9 mouse cellular contexts compared by ENCODE assay signal in the genomic region with DNA sequence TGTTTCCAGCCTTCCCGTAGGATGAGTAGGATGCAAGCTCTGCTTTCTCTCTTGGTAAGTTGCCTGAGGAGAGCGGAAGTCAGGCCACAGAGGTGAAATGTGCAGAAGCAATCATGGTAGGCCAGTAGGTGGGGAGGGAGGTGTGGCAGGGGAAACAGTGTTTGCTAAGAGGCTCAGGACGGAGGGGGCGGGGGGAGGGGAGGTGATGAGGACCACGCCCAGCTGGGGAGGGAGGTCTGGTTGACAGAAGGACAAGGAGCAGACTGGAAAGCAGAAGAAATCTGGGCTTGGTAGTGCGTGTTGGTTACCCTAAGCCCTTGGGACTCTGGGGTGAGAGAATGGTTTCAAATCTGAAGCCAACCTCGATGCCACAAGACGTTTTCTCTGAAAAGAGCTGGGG. TPM values are rescaled to one million over a fixed set of nuclear protein-coding genes. Genes with fewer than 3 reads are reported as not detected.
DNase-seq lines count a peak whose midpoint lies in the region; ATAC-seq and TF ChIP-seq lines count a peak whose summit lies in the region.
"Had no signal": no experiment of that assay in that cellular context is flagged by ENCODE, and none has a peak within 500 bp of the region (broad histone marks: within the 10 kb centered on the region; RNA-seq: fewer than 3 reads in every experiment).

No protein-coding gene starts in this region.

- in situ Hi-C loops in CH12.LX (cut with MboI; ENCODE audit: low pct_ligation_motif_present, low pct_unique_long_range_greater_than_20kb, low sequenced_read_pairs) = no loop called here

- no peak overlapping the region for H3K27ac ChIP-seq in CH12.LX (ENCODE audit: insufficient read depth, low read depth)
- H3K27ac ChIP-seq in liver, postnatal 0 days (ENCODE audit: low read depth) = no peak overlapping the region; the same call in 1 of the 2 replicates
- H3K27ac ChIP-seq: embryonic facial prominence, embryonic 13.5 days; neural tube, embryonic 13.5 days had no signal

- H3K27me3 ChIP-seq in CH12.LX (replicated peaks) = no peaks in the 10 kb centered on the region
- H3K27me3 ChIP-seq in liver, postnatal 0 days (ENCODE audit: insufficient read depth, low read length) = no peaks in the 10 kb centered on the region
- H3K27me3 ChIP-seq: embryonic facial prominence, embryonic 13.5 days; neural tube, embryonic 13.5 days had no signal

- WGBS in liver, postnatal 0 days (ENCODE audit: insufficient replicate concordance) = 25% methylated on average over 8 of the region's 8 CpGs

- peaks cover 2 to 12% of the 10 kb centered on the region in 2 experiments; a peak in 2 of 4 replicates for H3K4me1 ChIP-seq in CH12.LX (ENCODE audit: control insufficient read depth in 1 of 2, insufficient read depth in 2 of 2)
- H3K4me1 ChIP-seq in liver, postnatal 0 days (ENCODE audit: insufficient read depth) = 0 out of 2 replicates have a peak, but pooled peaks cover 6% of the 10 kb centered on the region

- no peak overlapping the region for H3K9ac ChIP-seq in CH12.LX (ENCODE audit: insufficient read depth, low read depth)
- no peak overlapping the region; the same call in 1 of the 2 replicates for H3K9ac ChIP-seq in liver, postnatal 0 days (replicated peaks)
- H3K9ac ChIP-seq: embryonic facial prominence, embryonic 13.5 days; neural tube, embryonic 13.5 days had no signal

- H3K4me2 ChIP-seq in CH12.LX (ENCODE audit: insufficient read depth, low read depth, poor library complexity, severe bottlenecking) = peak overlapping the region; percentile 48
- H3K4me2 ChIP-seq in liver, postnatal 0 days (ENCODE audit: low read depth, low read length) = no peak overlapping the region
- H3K4me2 ChIP-seq: embryonic facial prominence, embryonic 13.5 days; neural tube, embryonic 13.5 days had no signal

- peaks cover 3% of the 10 kb centered on the region for H3K9me3 ChIP-seq in CH12.LX (replicated peaks; ENCODE audit: low read length)
- no peaks in the 10 kb centered on the region for H3K9me3 ChIP-seq in liver, postnatal 0 days (ENCODE audit: low read length)
- H3K9me3 ChIP-seq: embryonic facial prominence, embryonic 13.5 days; neural tube, embryonic 13.5 days had no signal

- peak; percentile 89 for DNase-seq in CH12.LX (ENCODE audit: extremely low read depth)
- peak; percentile 27 to 65 for DNase-seq in adrenal gland, postnatal 36 days
- peak; percentile 66 to 78 for DNase-seq in heart, postnatal 10 days
- DNase-seq in liver, postnatal 0 days = peak; percentile 58
- DNase-seq in yolk sac, embryonic 10.5 days (ENCODE audit: low spot score) = peak; percentile 59
- DNase-seq in spleen, postnatal 4 days (ENCODE audit: low spot score in 2 of 2) = no peak
- no peak for DNase-seq in urinary bladder, postnatal 4 days (ENCODE audit: low spot score in 2 of 2)

- no peak overlapping the region for H3K4me3 ChIP-seq in CH12.LX (replicated peaks in 1 of 3; ENCODE audit: low read depth in 2 of 3, low read length in 2 of 3, poor library complexity in 1 of 3)
- no peak overlapping the region for H3K4me3 ChIP-seq in liver, postnatal 0 days (ENCODE audit: low read depth, low read length)
- H3K4me3 ChIP-seq: embryonic facial prominence, embryonic 13.5 days; neural tube, embryonic 13.5 days had no signal

- TF ChIP-seq POLR2A in CH12.LX (IDR thresholded peaks at IDR 0.05; ENCODE audit: low read depth, low read length) = peak; percentile 34; the same call in 1 of the 2 replicates

- intact Hi-C loops in heart, postnatal 10 days (cut with DNase I) = loop anchor here (2.0 kb wide), 1 partner anchor 21 kb away; a partner anchor contains a TSS

- H3K36me3 ChIP-seq in CH12.LX (replicated peaks in 1 of 2; ENCODE audit: control insufficient read depth in 1 of 2, insufficient read depth in 1 of 2, low read length in 1 of 2) = no peaks in the 10 kb centered on the region
- H3K36me3 ChIP-seq in liver, postnatal 0 days (replicated peaks; ENCODE audit: insufficient read depth, low read length) = no peaks in the 10 kb centered on the region
- H3K36me3 ChIP-seq: embryonic facial prominence, embryonic 13.5 days; neural tube, embryonic 13.5 days had no signal

- dilution Hi-C loops in CH12.LX (cut with MboI; ENCODE audit: extremely low pct_ligation_motif_present, extremely low pct_unique_long_range_greater_than_20kb, low sequenced_read_pairs) = no loop called here

- ATAC-seq in liver, postnatal 0 days = no peak

- no peak for TF ChIP-seq CTCF in CH12.LX (conservative IDR thresholded peaks at IDR 0.05 in 1 of 2, IDR thresholded peaks at IDR 0.05 in 1 of 2; ENCODE audit: low read depth in 2 of 2, low read length in 2 of 2)
- TF ChIP-seq CTCF in liver, postnatal 0 days (IDR thresholded peaks at IDR 0.05; ENCODE audit: low read depth) = no peak

- TF ChIP-seq RAD21 in CH12.LX (IDR thresholded peaks at IDR 0.05; ENCODE audit: low read depth, low read length) = no peak

- no peaks in the 10 kb centered on the region for H3K79me2 ChIP-seq in CH12.LX (replicated peaks; ENCODE audit: control insufficient read depth, extremely low read depth, insufficient read depth, poor library complexity, severe bottlenecking)

- TF ChIP-seq EP300 in CH12.LX (IDR thresholded peaks at IDR 0.05; ENCODE audit: low read length) = no peak
- TF ChIP-seq EP300 in liver, postnatal 0 days (IDR thresholded peaks at IDR 0.05; ENCODE audit: low read depth) = no peak

TF ChIP-seq in CH12.LX, 34 proteins besides CTCF, POLR2A, EP300 and RAD21:
- TF ChIP-seq ELF1 (IDR thresholded peaks at IDR 0.05; ENCODE audit: low read depth, low read length) (peak; percentile 47; the same call in 1 of the 2 replicates), UBTF (IDR thresholded peaks at IDR 0.05; ENCODE audit: low read depth, low read length) (no peak), MAZ (IDR thresholded peaks at IDR 0.05; ENCODE audit: low read depth, low read length) (0 out of 2 replicates have a peak, but pooled peaks have one; percentile 37)
TF ChIP-seq in CH12.LX: peak in this region for 2.

RNA-seq across cellular contexts. Expression of a gene that starts 20.8 kb away (rescaled TPM):
- 147 and 174 TPM in 2 replicates for total RNA-seq in CH12.LX (2012; rRNA removed)
- 115 TPM in 2 replicates for total RNA-seq in CH12.LX (2014; rRNA removed)
- 191 and 245 TPM in 2 replicates for polyA plus RNA-seq in CH12.LX (2012; ENCODE audit: insufficient read length, low read depth)
- 100 to 1,000 TPM; 118 to 152 TPM for total RNA-seq in adrenal gland, postnatal 36 days (2021)
- 10 to 100 TPM; 22.6 to 28.7 TPM for total RNA-seq in heart, postnatal 10 days (2021)
- 43.9 and 44.8 TPM in 2 replicates for polyA plus RNA-seq in liver, postnatal 0 days (2015; fragmentation: Nextera tagmentation; extraction: Ambion mirVana)

RNA-seq across cellular contexts. Expression of a gene that starts 22.1 kb away (rescaled TPM):
- 232 and 234 TPM in 2 replicates for total RNA-seq in CH12.LX (2012; rRNA removed)
- 202 and 213 TPM in 2 replicates for total RNA-seq in CH12.LX (2014; rRNA removed)
- 167 and 180 TPM in 2 replicates for polyA plus RNA-seq in CH12.LX (2012; ENCODE audit: insufficient read length, low read depth)
- 100 to 1,000 TPM; 133 to 149 TPM for total RNA-seq in adrenal gland, postnatal 36 days (2021)
- total RNA-seq in heart, postnatal 10 days (2021) = 100 to 1,000 TPM; 118 TPM
- polyA plus RNA-seq in liver, postnatal 0 days (2015; fragmentation: Nextera tagmentation; extraction: Ambion mirVana) = 151 and 153 TPM in 2 replicates

RNA-seq across cellular contexts. Expression of a gene that starts 38.6 kb away (rescaled TPM):
- total RNA-seq in CH12.LX (2012; rRNA removed) = not detected in 2 replicates
- total RNA-seq in CH12.LX (2014; rRNA removed) = not detected in 2 replicates
- 0.21 TPM in 1 of 2 replicates, not detected in the other for polyA plus RNA-seq in CH12.LX (2012; ENCODE audit: insufficient read length, low read depth)
- not detected for total RNA-seq in adrenal gland, postnatal 36 days (2021)
- not detected for total RNA-seq in heart, postnatal 10 days (2021)
- not detected in 2 replicates for polyA plus RNA-seq in liver, postnatal 0 days (2015; fragmentation: Nextera tagmentation; extraction: Ambion mirVana)
- polyA plus RNA-seq: embryonic facial prominence, embryonic 13.5 days; neural tube, embryonic 13.5 days had no signal

RNA-seq across cellular contexts. Expression of a gene that starts 55.4 kb away (rescaled TPM):
- 57.4 and 63.5 TPM in 2 replicates for total RNA-seq in CH12.LX (2012; rRNA removed)
- total RNA-seq in CH12.LX (2014; rRNA removed) = 41.7 and 46.0 TPM in 2 replicates
- polyA plus RNA-seq in CH12.LX (2012; ENCODE audit: insufficient read length, low read depth) = 69.7 and 74.5 TPM in 2 replicates
- 10 to 100 TPM; 66.5 to 67.5 TPM for total RNA-seq in adrenal gland, postnatal 36 days (2021)
- total RNA-seq in heart, postnatal 10 days (2021) = 10 to 100 TPM; 80.1 to 81.2 TPM
- polyA plus RNA-seq in liver, postnatal 0 days (2015; fragmentation: Nextera tagmentation; extraction: Ambion mirVana) = 15.9 and 18.4 TPM in 2 replicates

RNA-seq across cellular contexts. Expression of a gene that starts 56.2 kb away (rescaled TPM):
- 19.6 and 20.3 TPM in 2 replicates for total RNA-seq in CH12.LX (2012; rRNA removed)
- 13.0 and 16.5 TPM in 2 replicates for total RNA-seq in CH12.LX (2014; rRNA removed)
- polyA plus RNA-seq in CH12.LX (2012; ENCODE audit: insufficient read length, low read depth) = 19.6 and 23.4 TPM in 2 replicates
- total RNA-seq in adrenal gland, postnatal 36 days (2021) = 10 to 100 TPM; 24.8 to 26.8 TPM
- 10 to 100 TPM; 45.5 to 48.1 TPM for total RNA-seq in heart, postnatal 10 days (2021)
- 7.4 and 8.7 TPM in 2 replicates for polyA plus RNA-seq in liver, postnatal 0 days (2015; fragmentation: Nextera tagmentation; extraction: Ambion mirVana)

Comparison
In these comparisons a context has a peak if more than half of its experiments do, and no peak if none do; other contexts are left out.
1. DNase-seq: peak in CH12.LX (single experiment), adrenal gland, postnatal 36 days (2 of 2), heart, postnatal 10 days (2 of 2), liver, postnatal 0 days (single experiment) and yolk sac, embryonic 10.5 days (single experiment); none in spleen, postnatal 4 days (0 of 2) and urinary bladder, postnatal 4 days (0 of 2).